Mouse (Mus musculus): ENCODE results near the gene Pikfyve.

Pikfyve gene

GRCm38 (mm10) chr1:65314054-65315021, 127.9 kb downstream of the Pikfyve start:
- in situ Hi-C loops (cut with MboI, MseI) = loop anchor here (10.0 to 25.0 kb wide), 3 partner anchors 798 to 1440 kb away; no protein-coding TSS in a partner anchor

DNA sequence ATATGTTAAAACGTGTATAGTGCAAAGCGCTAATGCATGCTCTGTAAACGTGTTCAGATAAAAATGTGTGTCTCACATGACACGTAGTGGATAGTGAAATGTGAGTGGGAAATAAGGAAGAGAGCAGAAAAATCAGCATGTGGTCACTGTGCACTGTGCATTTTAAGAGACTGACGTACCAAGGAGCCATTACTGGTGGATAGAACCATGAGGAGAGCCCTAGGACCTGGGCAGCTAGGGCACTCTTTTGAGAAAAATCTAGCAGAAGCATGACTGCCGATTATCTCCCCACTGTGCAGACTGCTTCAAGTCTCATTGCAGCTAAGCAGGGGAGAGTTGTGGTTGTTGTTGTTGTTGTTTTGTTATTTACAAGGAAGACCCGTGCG, 128.5 kb downstream of the Pikfyve start:
- in situ Hi-C loops (cut with MboI, MseI) = loop anchor here (10.0 to 25.0 kb wide), 3 partner anchors 797 to 1440 kb away; no protein-coding TSS in a partner anchor
